Mouse (Mus musculus): Measurements from ENCODE around the gene Zc3h4. TPM values are rescaled to one million over a fixed set of nuclear protein-coding genes. Genes with fewer than 3 reads are reported as not detected.

Zc3h4 gene
- 15.8 and 18.5 TPM in 2 replicates for polyA plus RNA-seq (2014; fragmentation: Nextera tagmentation; extraction: Ambion mirVana)

DNA sequence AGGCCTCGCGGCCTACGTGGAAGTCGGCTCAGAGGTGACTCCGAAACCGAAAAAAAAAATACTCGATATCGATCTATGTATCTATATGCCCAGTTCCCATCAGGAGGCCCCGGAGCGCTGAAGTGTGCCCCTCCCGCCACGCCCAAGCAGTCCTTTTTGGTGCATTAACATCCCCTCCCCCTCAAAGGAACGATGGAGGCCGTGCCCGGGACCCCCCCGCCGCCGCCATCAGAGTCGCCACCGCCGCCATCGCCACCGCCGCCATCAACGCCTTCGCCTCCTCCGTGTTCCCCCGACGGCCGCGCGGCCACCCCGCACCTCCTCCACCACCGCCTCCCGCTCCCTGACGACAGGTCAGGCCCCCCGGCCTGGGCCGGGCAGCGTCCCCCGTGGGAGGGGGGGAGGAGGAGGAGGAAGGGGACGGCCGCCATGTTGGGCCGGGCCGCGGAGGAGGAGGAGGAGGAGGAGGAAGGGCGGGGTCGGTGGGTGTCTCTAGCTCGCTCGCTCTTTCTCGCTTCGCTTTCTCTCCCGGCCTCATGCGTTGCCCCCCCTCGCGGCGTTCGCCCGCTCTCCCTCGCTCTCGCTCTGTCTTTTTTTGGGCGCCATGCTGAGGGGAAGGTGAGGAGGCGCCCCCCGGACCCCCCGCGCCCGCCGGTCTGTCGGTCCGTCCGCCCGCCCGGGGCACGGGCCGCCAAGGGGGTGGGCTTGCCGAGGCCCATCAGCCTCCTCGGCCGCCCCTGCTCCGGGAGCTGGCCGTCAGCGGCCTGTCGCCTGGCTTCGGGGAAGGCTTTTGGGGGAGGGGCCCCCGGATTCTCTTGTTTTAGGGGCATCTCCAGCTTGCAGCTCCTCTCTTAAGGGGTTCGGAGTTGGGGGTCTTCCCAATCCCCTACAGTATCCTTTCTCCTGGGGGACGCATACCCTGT, at the start of gene Zc3h4:
Zc3h4 (plus strand) TSS at position 222 of the 923 bp plus-strand sequence.
- no peaks in the 10 kb centered on the region for H3K27me3 ChIP-seq (ENCODE audit: control insufficient read depth, insufficient read depth, low read length)
- H3K9me3 ChIP-seq (ENCODE audit: control insufficient read depth, low read length), result no peaks in the 10 kb centered on the region
- 0% methylated on average over 28 of the region's 85 CpGs for WGBS
- H3K4me3 ChIP-seq (ENCODE audit: low read depth, low read length), result peak within 1 kb of the TSS; percentile 98
- peak within 1 kb of the TSS; percentile 100 for H3K27ac ChIP-seq (ENCODE audit: low read depth, low read length)
- H3K4me2 ChIP-seq (ENCODE audit: low read depth, low read length), result peak within 1 kb of the TSS; percentile 60
- H3K4me1 ChIP-seq (ENCODE audit: control insufficient read depth, insufficient read depth, low read length), result peaks cover 31% of the 10 kb centered on the region
- no peaks in the 10 kb centered on the region for H3K36me3 ChIP-seq (ENCODE audit: control insufficient read depth, insufficient read depth, low read length)
- peak; percentile 38 for ATAC-seq (ENCODE audit: low read depth)
- peak within 1 kb of the TSS; percentile 100 for H3K9ac ChIP-seq (replicated peaks; ENCODE audit: low read depth, low read length)

- H3K4me3 ChIP-seq (ENCODE audit: low read depth, low read length), result no peak overlapping the region
- no peak overlapping the region for H3K9ac ChIP-seq (replicated peaks; ENCODE audit: low read depth, low read length)
- WGBS, result 94% methylated on average over 3 of the region's 3 CpGs
- H3K27ac ChIP-seq (ENCODE audit: low read depth, low read length), result no peak overlapping the region
- H3K27me3 ChIP-seq (ENCODE audit: control insufficient read depth, insufficient read depth, low read length), result no peaks in the 10 kb centered on the region
- H3K9me3 ChIP-seq (ENCODE audit: control insufficient read depth, low read length), result no peaks in the 10 kb centered on the region
- no peak overlapping the region for H3K4me2 ChIP-seq (ENCODE audit: low read depth, low read length)
- H3K4me1 ChIP-seq (ENCODE audit: control insufficient read depth, insufficient read depth, low read length), result no peaks in the 10 kb centered on the region
- no peak for ATAC-seq (ENCODE audit: low read depth)
- H3K36me3 ChIP-seq (ENCODE audit: control insufficient read depth, insufficient read depth, low read length), result peaks cover 25% of the 10 kb centered on the region; the same call in 1 of the 2 replicates
Observed at GRCm38 (mm10) chr7:16355854-16356594, 44.7 kb upstream of the Zc3h4 start.

- Histone ChIP-seq H3K9me3 (ENCODE audit: control insufficient read depth, low read length) (no peaks in the 10 kb centered on the region), H3K4me3 (ENCODE audit: low read depth, low read length) (no peak overlapping the region), H3K4me2 (ENCODE audit: low read depth, low read length) (no peak overlapping the region), H3K9ac (replicated peaks; ENCODE audit: low read depth, low read length) (no peak overlapping the region), H3K27ac (ENCODE audit: low read depth, low read length) (no peak overlapping the region), H3K36me3 (ENCODE audit: control insufficient read depth, insufficient read depth, low read length) (peaks cover 25% of the 10 kb centered on the region; the same call in 1 of the 2 replicates), H3K27me3 (ENCODE audit: control insufficient read depth, insufficient read depth, low read length) (no peaks in the 10 kb centered on the region), H3K4me1 (ENCODE audit: control insufficient read depth, insufficient read depth, low read length) (no peaks in the 10 kb centered on the region)
- WGBS, result 90% methylated on average over 3 of the region's 3 CpGs
- no peak for ATAC-seq (ENCODE audit: low read depth)
Observed at GRCm38 (mm10) chr7:16357602-16358001, 43.1 kb upstream of the Zc3h4 start.

GRCm38 (mm10) chr7:16364319-16364718, 36.4 kb upstream of the Zc3h4 start:
- H3K4me1 ChIP-seq (ENCODE audit: control insufficient read depth, insufficient read depth, low read length), result 0 out of 2 replicates have a peak, but pooled peaks cover 4% of the 10 kb centered on the region
- 46% methylated on average over 1 of the region's 1 CpGs for WGBS
- H3K27me3 ChIP-seq (ENCODE audit: control insufficient read depth, insufficient read depth, low read length), result no peaks in the 10 kb centered on the region
- H3K36me3 ChIP-seq (ENCODE audit: control insufficient read depth, insufficient read depth, low read length), result peaks cover 24% of the 10 kb centered on the region
- H3K9ac ChIP-seq (replicated peaks; ENCODE audit: low read depth, low read length), result no peak overlapping the region
- no peak for ATAC-seq (ENCODE audit: low read depth)
- no peaks in the 10 kb centered on the region for H3K9me3 ChIP-seq (ENCODE audit: control insufficient read depth, low read length)
- H3K27ac ChIP-seq (ENCODE audit: low read depth, low read length), result no peak overlapping the region; the same call in 1 of the 2 replicates
- no peak overlapping the region for H3K4me3 ChIP-seq (ENCODE audit: low read depth, low read length)
- no peak overlapping the region for H3K4me2 ChIP-seq (ENCODE audit: low read depth, low read length)

DNA sequence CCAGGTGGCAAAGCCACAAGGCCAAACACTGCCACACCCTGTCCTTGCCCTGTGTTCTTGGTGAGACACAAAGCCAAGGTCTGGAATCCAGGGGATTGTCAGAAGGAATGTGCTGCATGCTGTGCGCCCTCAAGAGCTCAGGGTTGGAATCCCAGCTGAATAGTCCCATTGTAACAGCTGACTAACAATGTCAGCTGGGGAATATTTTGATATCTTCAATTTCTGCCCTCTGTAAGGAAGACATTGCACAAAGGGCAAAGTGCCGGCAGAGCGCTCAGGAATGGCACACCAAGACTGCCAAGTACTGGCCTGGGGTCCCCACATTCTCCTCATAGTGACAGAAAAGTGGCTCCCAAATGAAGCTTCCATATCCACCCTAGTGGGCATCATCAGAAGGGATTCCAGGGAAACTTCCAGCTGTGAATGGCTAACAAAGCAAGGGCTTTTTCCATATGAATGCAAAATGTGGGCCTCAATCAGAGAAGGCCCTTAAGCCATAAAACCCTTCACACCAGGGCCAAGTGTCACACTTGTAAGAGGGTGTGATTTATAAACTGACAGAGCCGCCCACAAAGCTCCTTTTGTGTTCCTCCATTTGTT, 35.7 kb upstream of the Zc3h4 start:
- 4% methylated on average over 4 of the region's 4 CpGs for WGBS
- Histone ChIP-seq H3K4me1 (ENCODE audit: control insufficient read depth, insufficient read depth, low read length) (0 out of 2 replicates have a peak, but pooled peaks cover 4% of the 10 kb centered on the region), H3K27ac (ENCODE audit: low read depth, low read length) (peak overlapping the region; percentile 45; the same call in 1 of the 2 replicates), H3K9ac (replicated peaks; ENCODE audit: low read depth, low read length) (no peak overlapping the region), H3K9me3 (ENCODE audit: control insufficient read depth, low read length) (no peaks in the 10 kb centered on the region), H3K4me2 (ENCODE audit: low read depth, low read length) (no peak overlapping the region), H3K4me3 (ENCODE audit: low read depth, low read length) (no peak overlapping the region), H3K36me3 (ENCODE audit: control insufficient read depth, insufficient read depth, low read length) (peaks cover 30% of the 10 kb centered on the region), H3K27me3 (ENCODE audit: control insufficient read depth, insufficient read depth, low read length) (no peaks in the 10 kb centered on the region)
- ATAC-seq (ENCODE audit: low read depth), result peak; percentile 86

DNA sequence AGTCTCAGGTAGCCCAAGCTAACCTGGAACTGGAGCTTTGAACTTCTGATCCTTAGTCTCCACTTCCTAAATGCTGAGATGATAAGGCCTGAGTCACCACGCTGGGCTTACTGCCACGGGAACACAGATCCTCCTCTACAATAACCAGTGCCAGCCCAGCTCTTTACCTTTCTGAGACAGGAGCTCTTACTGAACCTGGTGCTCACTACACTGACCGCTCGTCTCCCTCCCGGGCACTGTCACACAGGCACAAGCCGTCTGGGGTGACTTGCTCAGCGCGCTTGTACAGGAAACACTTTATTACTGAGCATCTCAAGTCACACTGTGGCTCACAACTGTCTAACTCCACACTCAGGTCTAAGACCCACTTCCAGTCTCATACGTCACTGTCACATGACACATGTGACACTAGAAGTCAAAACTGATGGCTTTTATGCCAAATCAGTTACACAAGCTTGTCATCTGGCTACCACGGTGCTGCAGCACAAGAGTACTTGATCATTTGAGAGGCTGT, 34.5 kb upstream of the Zc3h4 start:
- WGBS, result 28% methylated on average over 10 of the region's 10 CpGs
- no peak overlapping the region for H3K9ac ChIP-seq (replicated peaks; ENCODE audit: low read depth, low read length)
- no peak for ATAC-seq (ENCODE audit: low read depth)
- H3K4me3 ChIP-seq (ENCODE audit: low read depth, low read length), result no peak overlapping the region
- no peak overlapping the region for H3K4me2 ChIP-seq (ENCODE audit: low read depth, low read length)
- H3K4me1 ChIP-seq (ENCODE audit: control insufficient read depth, insufficient read depth, low read length), result 0 out of 2 replicates have a peak, but pooled peaks cover 4% of the 10 kb centered on the region
- no peaks in the 10 kb centered on the region for H3K27me3 ChIP-seq (ENCODE audit: control insufficient read depth, insufficient read depth, low read length)
- H3K9me3 ChIP-seq (ENCODE audit: control insufficient read depth, low read length), result no peaks in the 10 kb centered on the region
- 0 out of 2 replicates have a peak overlapping the region, but pooled peaks have one; percentile 30 for H3K27ac ChIP-seq (ENCODE audit: low read depth, low read length)
- peaks cover 35% of the 10 kb centered on the region for H3K36me3 ChIP-seq (ENCODE audit: control insufficient read depth, insufficient read depth, low read length)

GRCm38 (mm10) chr7:16366669-16367068, 34.0 kb upstream of the Zc3h4 start:
- Histone ChIP-seq H3K9me3 (ENCODE audit: control insufficient read depth, low read length) (no peaks in the 10 kb centered on the region), H3K27ac (ENCODE audit: low read depth, low read length) (no peak overlapping the region), H3K4me3 (ENCODE audit: low read depth, low read length) (no peak overlapping the region), H3K9ac (replicated peaks; ENCODE audit: low read depth, low read length) (no peak overlapping the region), H3K4me2 (ENCODE audit: low read depth, low read length) (no peak overlapping the region), H3K4me1 (ENCODE audit: control insufficient read depth, insufficient read depth, low read length) (0 out of 2 replicates have a peak, but pooled peaks cover 4% of the 10 kb centered on the region), H3K27me3 (ENCODE audit: control insufficient read depth, insufficient read depth, low read length) (no peaks in the 10 kb centered on the region), H3K36me3 (ENCODE audit: control insufficient read depth, insufficient read depth, low read length) (peaks cover 36% of the 10 kb centered on the region)
- no peak for ATAC-seq (ENCODE audit: low read depth)
- WGBS, result 55% methylated on average over 4 of the region's 4 CpGs

DNA sequence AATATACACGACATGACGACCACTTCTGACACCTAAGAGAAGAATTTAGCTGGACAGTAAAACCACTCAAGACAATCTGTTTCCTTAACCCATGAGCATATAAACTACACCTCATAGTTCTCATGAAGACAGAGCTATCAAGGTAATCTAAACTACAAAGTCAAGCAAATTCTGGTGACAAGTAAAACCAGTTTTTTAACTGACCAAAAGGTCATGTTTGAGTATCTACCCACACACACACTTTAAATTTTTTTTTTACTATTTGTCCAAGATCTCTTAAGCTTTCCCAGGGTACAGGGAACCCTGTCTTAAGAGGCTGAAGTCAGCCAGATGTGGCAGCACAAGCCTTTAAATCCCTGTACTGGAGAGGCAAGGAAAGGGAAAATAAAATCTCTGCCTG, 31.9 kb upstream of the Zc3h4 start:
- Histone ChIP-seq H3K4me1 (ENCODE audit: control insufficient read depth, insufficient read depth, low read length) (0 out of 2 replicates have a peak, but pooled peaks cover 4% of the 10 kb centered on the region), H3K4me2 (ENCODE audit: low read depth, low read length) (no peak overlapping the region), H3K36me3 (ENCODE audit: control insufficient read depth, insufficient read depth, low read length) (peaks cover 36% of the 10 kb centered on the region), H3K9ac (replicated peaks; ENCODE audit: low read depth, low read length) (no peak overlapping the region), H3K27me3 (ENCODE audit: control insufficient read depth, insufficient read depth, low read length) (no peaks in the 10 kb centered on the region), H3K9me3 (ENCODE audit: control insufficient read depth, low read length) (no peaks in the 10 kb centered on the region), H3K27ac (ENCODE audit: low read depth, low read length) (no peak overlapping the region), H3K4me3 (ENCODE audit: low read depth, low read length) (no peak overlapping the region)
- WGBS, result 94% methylated on average over 2 of the region's 2 CpGs
- no peak for ATAC-seq (ENCODE audit: low read depth)

Data from neural tube, embryonic 14.5 days (tissue).